Mouse (Mus musculus): ENCODE results near the gene Zfp738. TPM values are rescaled to one million over a fixed set of nuclear protein-coding genes. Genes with fewer than 3 reads are reported as not detected.
A peak's percentile ranks its signal among the peaks of the same experiment; 100 is the strongest.
"Not testable (repeated sequence)": the region's sequence is repeated elsewhere in the genome, so short reads cannot be mapped to it uniquely, and the experiment has no call there.

Gene Zfp738
- 1.8 and 1.9 TPM in 2 replicates for polyA plus RNA-seq (2015; fragmentation: Nextera tagmentation; extraction: Ambion mirVana)

- no peak for TF ChIP-seq CTCF (IDR thresholded peaks at IDR 0.05; ENCODE audit: low read depth)
- no peak for TF ChIP-seq EP300 (IDR thresholded peaks at IDR 0.05; ENCODE audit: low read depth)
- H3K36me3 ChIP-seq (replicated peaks; ENCODE audit: insufficient read depth, low read length) = no peaks in the 10 kb centered on the region
- no peak within 1 kb of the TSS for H3K4me3 ChIP-seq (ENCODE audit: low read depth, low read length)
- 80% methylated on average over 4 of the region's 4 CpGs for WGBS (ENCODE audit: insufficient replicate concordance)
- H3K9me3 ChIP-seq (ENCODE audit: low read length) = no peaks in the 10 kb centered on the region
- no peaks in the 10 kb centered on the region for H3K4me1 ChIP-seq (ENCODE audit: insufficient read depth)
- ATAC-seq = no peak
- H3K27ac ChIP-seq (ENCODE audit: low read depth) = no peak within 1 kb of the TSS
- no peak for DNase-seq
- H3K9ac ChIP-seq (replicated peaks) = no peak within 1 kb of the TSS
- no peak within 1 kb of the TSS for H3K4me2 ChIP-seq (ENCODE audit: low read depth, low read length)
- H3K27me3 ChIP-seq (ENCODE audit: insufficient read depth, low read length) = no peaks in the 10 kb centered on the region
These were observed at the start of gene Zfp738 for GRCm38 (mm10) chr13:67686971-67687370. Zfp738 (minus strand) TSS chr13:67687071.

- not testable (repeated sequence) for H3K4me3 ChIP-seq (ENCODE audit: low read depth, low read length); H3K9me3 ChIP-seq (ENCODE audit: low read length); H3K27me3 ChIP-seq (ENCODE audit: insufficient read depth, low read length); H3K36me3 ChIP-seq (replicated peaks; ENCODE audit: insufficient read depth, low read length); DNase-seq; H3K4me1 ChIP-seq (ENCODE audit: insufficient read depth); H3K27ac ChIP-seq (ENCODE audit: low read depth); H3K9ac ChIP-seq (replicated peaks); H3K4me2 ChIP-seq (ENCODE audit: low read depth, low read length); ATAC-seq
- WGBS (ENCODE audit: insufficient replicate concordance) = 84% methylated on average over 9 of the region's 9 CpGs
These were observed 47.5 kb upstream of the Zfp738 start for GRCm38 (mm10) chr13:67734391-67734790.

- peak; percentile 76 for ATAC-seq
- not testable (repeated sequence) for H3K9ac ChIP-seq (replicated peaks); H3K4me1 ChIP-seq (ENCODE audit: insufficient read depth); H3K36me3 ChIP-seq (replicated peaks; ENCODE audit: insufficient read depth, low read length); H3K27me3 ChIP-seq (ENCODE audit: insufficient read depth, low read length); H3K9me3 ChIP-seq (ENCODE audit: low read length); H3K27ac ChIP-seq (ENCODE audit: low read depth)
- peak overlapping the region; percentile 79 for H3K4me2 ChIP-seq (ENCODE audit: low read depth, low read length)
- peak overlapping the region; percentile 63 for H3K4me3 ChIP-seq (ENCODE audit: low read depth, low read length)
- peak; percentile 21 for DNase-seq
- peak; percentile 54 for TF ChIP-seq CTCF (IDR thresholded peaks at IDR 0.05; ENCODE audit: low read depth)
- 31% methylated on average over 4 of the region's 4 CpGs for WGBS (ENCODE audit: insufficient replicate concordance)
These were observed 42.6 kb upstream of the Zfp738 start for GRCm38 (mm10) chr13:67729441-67729840.

DNA sequence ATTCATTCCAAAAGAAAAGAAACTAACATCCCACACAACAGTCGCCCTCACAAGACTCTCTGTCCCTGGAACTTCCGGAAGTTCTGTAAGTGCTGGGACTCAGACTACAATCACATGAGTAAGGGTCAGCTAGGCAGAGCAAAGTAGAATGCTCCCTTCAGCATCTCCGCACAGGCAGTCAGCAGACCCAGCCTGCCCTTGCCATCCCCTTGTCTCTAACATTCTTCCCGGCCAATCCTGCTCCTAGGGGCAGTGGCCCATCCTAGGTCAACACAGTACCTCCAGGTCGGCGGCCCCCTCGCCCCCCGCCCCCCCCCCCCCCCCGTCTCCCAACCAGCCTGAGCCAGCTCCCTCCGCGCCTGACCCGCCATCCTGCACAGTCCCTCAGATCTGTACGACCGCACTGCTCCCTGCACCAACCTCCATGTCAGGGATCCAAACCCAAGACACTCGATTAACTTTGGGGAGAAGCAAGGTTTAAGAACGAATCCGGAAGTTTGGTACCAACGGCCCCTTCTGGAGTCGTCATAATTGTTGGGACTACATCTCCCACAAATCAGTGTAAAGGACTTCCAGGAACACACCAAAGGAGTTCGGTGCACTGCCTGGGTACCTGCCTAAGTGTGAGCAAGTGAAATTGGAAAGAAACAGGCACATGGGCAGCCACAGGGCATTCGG, 41.9 kb upstream of the Zfp738 start, which contains the start of gene Zfp65:
Gene Zfp65 (minus strand): TSS at position 533 of the 678 bp plus-strand sequence.
- ATAC-seq = peak; percentile 74
- Histone ChIP-seq H3K4me2 (ENCODE audit: low read depth, low read length) (peak within 1 kb of the TSS; percentile 79), H3K9ac (replicated peaks) (peak within 1 kb of the TSS; percentile 59), H3K4me3 (ENCODE audit: low read depth, low read length) (peak within 1 kb of the TSS; percentile 63), H3K27me3 (ENCODE audit: insufficient read depth, low read length) (no peaks in the 10 kb centered on the region), H3K4me1 (ENCODE audit: insufficient read depth) (0 out of 2 replicates have a peak, but pooled peaks cover 2% of the 10 kb centered on the region), H3K9me3 (ENCODE audit: low read length) (peaks cover 3% of the 10 kb centered on the region; the same call in 1 of the 2 replicates), H3K27ac (ENCODE audit: low read depth) (0 out of 2 replicates have a peak within 1 kb of the TSS, but pooled peaks have one; percentile 22), H3K36me3 (replicated peaks; ENCODE audit: insufficient read depth, low read length) (no peaks in the 10 kb centered on the region)
- WGBS (ENCODE audit: insufficient replicate concordance) = 3% methylated on average over 17 of the region's 21 CpGs
- DNase-seq = peak; percentile 36
- TF ChIP-seq EP300 (IDR thresholded peaks at IDR 0.05; ENCODE audit: low read depth) (no peak), CTCF (IDR thresholded peaks at IDR 0.05; ENCODE audit: low read depth) (no peak)

- H3K27ac ChIP-seq (ENCODE audit: low read depth) = no peak overlapping the region
These were observed 41.2 kb upstream of the Zfp738 start for GRCm38 (mm10) chr13:67728106-67728505.

GRCm38 (mm10) chr13:67725331-67725730, 38.5 kb upstream of the Zfp738 start:
- H3K36me3 ChIP-seq (replicated peaks; ENCODE audit: insufficient read depth, low read length); H3K27ac ChIP-seq (ENCODE audit: low read depth); H3K9me3 ChIP-seq (ENCODE audit: low read length); H3K4me3 ChIP-seq (ENCODE audit: low read depth, low read length); ATAC-seq; H3K4me1 ChIP-seq (ENCODE audit: insufficient read depth); H3K27me3 ChIP-seq (ENCODE audit: insufficient read depth, low read length); H3K9ac ChIP-seq (replicated peaks); H3K4me2 ChIP-seq (ENCODE audit: low read depth, low read length); DNase-seq: not testable (repeated sequence)
- whole genome bisulfite sequencing (ENCODE audit: insufficient replicate concordance) = 68% methylated on average over 2 of the region's 2 CpGs

More at GRCm38 (mm10) chr13:67728106-67728505, 41.2 kb upstream of the Zfp738 start:
- H3K9me3 ChIP-seq (ENCODE audit: low read length) = 0 out of 2 replicates have a peak, but pooled peaks cover 2% of the 10 kb centered on the region
- no peak overlapping the region for H3K9ac ChIP-seq (replicated peaks)
- no peaks in the 10 kb centered on the region for H3K36me3 ChIP-seq (replicated peaks; ENCODE audit: insufficient read depth, low read length)
- peak overlapping the region; percentile 79 for H3K4me2 ChIP-seq (ENCODE audit: low read depth, low read length)
- H3K4me3 ChIP-seq (ENCODE audit: low read depth, low read length) = peak overlapping the region; percentile 63; the same call in 1 of the 2 replicates
- TF ChIP-seq EP300 (IDR thresholded peaks at IDR 0.05; ENCODE audit: low read depth) (no peak), CTCF (IDR thresholded peaks at IDR 0.05; ENCODE audit: low read depth) (no peak)
- DNase-seq (no peak), ATAC-seq (no peak)
- 52% methylated on average over 1 of the region's 1 CpGs for WGBS (ENCODE audit: insufficient replicate concordance)
- peaks cover 5% of the 10 kb centered on the region; the same call in 1 of the 2 replicates for H3K4me1 ChIP-seq (ENCODE audit: insufficient read depth)
- no peaks in the 10 kb centered on the region for H3K27me3 ChIP-seq (ENCODE audit: insufficient read depth, low read length)

All from liver, postnatal 0 days (tissue).